In the genomic region with DNA sequence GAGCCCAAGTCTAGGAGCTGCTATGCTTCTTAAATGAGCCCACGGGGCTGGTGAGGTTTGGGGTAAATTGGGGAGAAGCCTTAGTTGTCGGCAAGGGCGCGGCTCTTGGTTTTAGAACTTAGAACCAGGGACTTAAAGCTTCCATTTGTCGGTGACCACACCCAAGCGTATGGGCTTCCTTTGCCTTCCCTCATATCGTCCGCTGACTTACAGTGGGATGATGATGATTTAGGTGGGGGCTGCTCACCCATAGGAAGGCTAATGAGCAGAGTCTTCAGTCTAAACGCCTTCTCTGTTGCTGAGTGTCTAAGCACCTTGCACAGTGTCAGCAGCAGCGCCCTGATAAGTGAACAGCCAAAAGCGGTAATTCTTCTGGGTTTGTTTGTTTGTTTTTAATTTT, we compare ENCODE assay signal across 8 mouse cellular contexts. TPM values are rescaled to one million over a fixed set of nuclear protein-coding genes. Genes with fewer than 3 reads are reported as not detected.
A peak's percentile ranks its signal among the peaks of the same experiment; 100 is the strongest.
DNase-seq lines count a peak whose midpoint lies in the region; ATAC-seq and TF ChIP-seq lines count a peak whose summit lies in the region.

No protein-coding gene starts in this region.

- WGBS in lung, postnatal 0 days: 20% methylated on average over 11 of the region's 11 CpGs
- WGBS in forebrain, embryonic 16.5 days: 13% methylated on average over 11 of the region's 11 CpGs
- WGBS in limb, embryonic 14.5 days: 25% methylated on average over 11 of the region's 11 CpGs
- WGBS in stomach, embryonic 14.5 days: 17% methylated on average over 11 of the region's 11 CpGs

- DNase-seq in lung, postnatal 0 days (ENCODE audit: low spot score): no peak
- DNase-seq in lung, postnatal 36 days: no peak
- no peak for DNase-seq in limb, embryonic 14.5 days (ENCODE audit: low spot score)
- no peak for DNase-seq in spleen, postnatal 4 days (ENCODE audit: low spot score in 2 of 2)
- DNase-seq in left cerebral cortex, postnatal 4 days: no peak
- no peak for DNase-seq in right cerebral cortex, postnatal 36 days (ENCODE audit: low spot score in 2 of 2)

- peaks cover 18% of the 10 kb centered on the region for H3K27me3 ChIP-seq in lung, postnatal 0 days (replicated peaks; ENCODE audit: insufficient read depth, low read length)
- H3K27me3 ChIP-seq in forebrain, embryonic 16.5 days (replicated peaks; ENCODE audit: control insufficient read depth, insufficient read depth, low read length): no peaks in the 10 kb centered on the region
- peaks cover 45% of the 10 kb centered on the region for H3K27me3 ChIP-seq in limb, embryonic 14.5 days (ENCODE audit: control insufficient read depth, insufficient read depth, low read length)
- H3K27me3 ChIP-seq in stomach, embryonic 14.5 days (ENCODE audit: control insufficient read depth, insufficient read depth, low read length): peaks cover 12% of the 10 kb centered on the region; the same call in 1 of the 2 replicates

- intact Hi-C loops in left cerebral cortex, postnatal 4 days (cut with DNase I): loop anchor here (2.0 to 5.0 kb wide), 2 partner anchors 15 to 84 kb away; no protein-coding TSS in a partner anchor

- TF ChIP-seq EP300 in lung, postnatal 0 days (IDR thresholded peaks at IDR 0.05): no peak

- peak overlapping the region; percentile 41; the same call in 1 of the 2 replicates for H3K4me3 ChIP-seq in lung, postnatal 0 days (ENCODE audit: low read depth, low read length)
- peak overlapping the region; percentile 98 for H3K4me3 ChIP-seq in forebrain, embryonic 16.5 days (replicated peaks; ENCODE audit: low read length)
- H3K4me3 ChIP-seq in limb, embryonic 14.5 days (replicated peaks; ENCODE audit: low read length): peak overlapping the region; percentile 52
- H3K4me3 ChIP-seq in stomach, embryonic 14.5 days (ENCODE audit: low read depth, low read length): peak overlapping the region; percentile 46

- H3K36me3 ChIP-seq in lung, postnatal 0 days (ENCODE audit: insufficient read depth, low read length): no peaks in the 10 kb centered on the region
- peaks cover 3% of the 10 kb centered on the region; the same call in 1 of the 2 replicates for H3K36me3 ChIP-seq in forebrain, embryonic 16.5 days (ENCODE audit: control insufficient read depth, insufficient read depth)
- no peaks in the 10 kb centered on the region for H3K36me3 ChIP-seq in limb, embryonic 14.5 days (ENCODE audit: control insufficient read depth, insufficient read depth, low read length)
- no peaks in the 10 kb centered on the region for H3K36me3 ChIP-seq in stomach, embryonic 14.5 days (ENCODE audit: control insufficient read depth, insufficient read depth, low read length)

- no peaks in the 10 kb centered on the region for H3K9me3 ChIP-seq in lung, postnatal 0 days (ENCODE audit: low read length)
- H3K9me3 ChIP-seq in forebrain, embryonic 16.5 days (ENCODE audit: control insufficient read depth, low read length): no peaks in the 10 kb centered on the region
- no peaks in the 10 kb centered on the region for H3K9me3 ChIP-seq in limb, embryonic 14.5 days (ENCODE audit: control insufficient read depth, low read length)
- H3K9me3 ChIP-seq in stomach, embryonic 14.5 days (ENCODE audit: control insufficient read depth, low read depth, low read length): no peaks in the 10 kb centered on the region

- TF ChIP-seq POLR2A in limb, embryonic 14.5 days (IDR thresholded peaks at IDR 0.05; ENCODE audit: borderline replicate concordance, extremely low read depth, insufficient read depth, insufficient read length): no peak

- no peak for ATAC-seq in lung, postnatal 0 days
- ATAC-seq in forebrain, embryonic 16.5 days: no peak
- ATAC-seq in limb, embryonic 14.5 days (ENCODE audit: low FRiP score, low read depth): no peak
- ATAC-seq in stomach, embryonic 14.5 days (ENCODE audit: insufficient number of reproducible peaks, insufficient read depth, low FRiP score, low read depth): no peak

- H3K4me1 ChIP-seq in lung, postnatal 0 days (ENCODE audit: insufficient read depth, low read depth, low read length): peaks cover 10% of the 10 kb centered on the region
- peaks cover 45% of the 10 kb centered on the region for H3K4me1 ChIP-seq in forebrain, embryonic 16.5 days (replicated peaks; ENCODE audit: control insufficient read depth, insufficient read depth, low read length)
- peaks cover 9% of the 10 kb centered on the region for H3K4me1 ChIP-seq in limb, embryonic 14.5 days (ENCODE audit: control insufficient read depth, insufficient read depth, low read length)
- H3K4me1 ChIP-seq in stomach, embryonic 14.5 days (ENCODE audit: control insufficient read depth, insufficient read depth, low read length): peaks cover 12% of the 10 kb centered on the region; the same call in 1 of the 2 replicates

- TF ChIP-seq CTCF in lung, postnatal 0 days (IDR thresholded peaks at IDR 0.05): no peak

- peak overlapping the region; percentile 81 for H3K4me2 ChIP-seq in lung, postnatal 0 days (replicated peaks; ENCODE audit: low read depth, low read length)
- peak overlapping the region; percentile 77 for H3K4me2 ChIP-seq in forebrain, embryonic 16.5 days (ENCODE audit: low read length)
- peak overlapping the region; percentile 88 for H3K4me2 ChIP-seq in limb, embryonic 14.5 days (replicated peaks; ENCODE audit: low read depth, low read length, severe bottlenecking)
- H3K4me2 ChIP-seq in stomach, embryonic 14.5 days (replicated peaks; ENCODE audit: low read depth, low read length): peak overlapping the region; percentile 96

- no peak overlapping the region for H3K9ac ChIP-seq in lung, postnatal 0 days (replicated peaks; ENCODE audit: low read depth)
- H3K9ac ChIP-seq in forebrain, embryonic 16.5 days (replicated peaks; ENCODE audit: low read depth, low read length): peak overlapping the region; percentile 95
- H3K9ac ChIP-seq in limb, embryonic 14.5 days (ENCODE audit: low read depth, low read length, severe bottlenecking): no peak overlapping the region
- H3K9ac ChIP-seq in stomach, embryonic 14.5 days (replicated peaks; ENCODE audit: low read depth, low read length): no peak overlapping the region

- no peak overlapping the region for H3K27ac ChIP-seq in lung, postnatal 0 days (ENCODE audit: low read length)
- peak overlapping the region; percentile 98 for H3K27ac ChIP-seq in forebrain, embryonic 16.5 days (ENCODE audit: low read length)
- no peak overlapping the region for H3K27ac ChIP-seq in limb, embryonic 14.5 days (replicated peaks; ENCODE audit: low read depth, low read length)
- H3K27ac ChIP-seq in stomach, embryonic 14.5 days (ENCODE audit: low read length): no peak overlapping the region

RNA-seq across cellular contexts. Expression of a gene that starts 2.3 kb away (rescaled TPM):
- 1.4 and 1.6 TPM in 2 replicates for polyA plus RNA-seq in lung, postnatal 0 days (2015; fragmentation: Nextera tagmentation; extraction: Ambion mirVana)
- polyA plus RNA-seq in forebrain, embryonic 16.5 days (2015; fragmentation: Nextera tagmentation; extraction: Ambion mirVana): 274 and 278 TPM in 2 replicates
- 9.2 and 9.9 TPM in 2 replicates for polyA plus RNA-seq in limb, embryonic 14.5 days (2012; rRNA removed)
- 4.6 and 5.8 TPM in 2 replicates for polyA plus RNA-seq in limb, embryonic 14.5 days (2014; fragmentation: Nextera tagmentation; extraction: Ambion mirVana)
- 10.3 and 11.0 TPM in 2 replicates for polyA plus RNA-seq in stomach, embryonic 14.5 days (2014; fragmentation: Nextera tagmentation; extraction: Ambion mirVana)
- 100 to 1,000 TPM; 797 to 798 TPM for total RNA-seq in left cerebral cortex, postnatal 4 days (2021)

RNA-seq across cellular contexts. Expression of a gene that starts 47.1 kb away (rescaled TPM):
- polyA plus RNA-seq in lung, postnatal 0 days (2015; fragmentation: Nextera tagmentation; extraction: Ambion mirVana): 24.4 and 25.5 TPM in 2 replicates
- 95.3 and 114 TPM in 2 replicates for polyA plus RNA-seq in forebrain, embryonic 16.5 days (2015; fragmentation: Nextera tagmentation; extraction: Ambion mirVana)
- polyA plus RNA-seq in limb, embryonic 14.5 days (2012; rRNA removed): 206 and 228 TPM in 2 replicates
- 272 and 276 TPM in 2 replicates for polyA plus RNA-seq in limb, embryonic 14.5 days (2014; fragmentation: Nextera tagmentation; extraction: Ambion mirVana)
- polyA plus RNA-seq in stomach, embryonic 14.5 days (2014; fragmentation: Nextera tagmentation; extraction: Ambion mirVana): 264 and 303 TPM in 2 replicates
- 10 to 100 TPM; 13.8 to 14.0 TPM for total RNA-seq in left cerebral cortex, postnatal 4 days (2021)

Comparison
In these comparisons a context has a peak if more than half of its experiments do, and no peak if none do; other contexts are left out.
1. H3K4me3 ChIP-seq: peak in every context shown above with its lines; median percentile 98 in forebrain, embryonic 16.5 days; 52 in limb, embryonic 14.5 days; 46 in stomach, embryonic 14.5 days; 41 in lung, postnatal 0 days.
2. RNA of a gene that starts 2.3 kb away (polyA plus RNA-seq): 274 to 278 TPM in forebrain, embryonic 16.5 days; 10.3 to 11.0 TPM in stomach, embryonic 14.5 days, 4.6 to 9.9 TPM in limb, embryonic 14.5 days and 1.4 to 1.6 TPM in lung, postnatal 0 days; every median in the first group is over 10 times any median in the second.
3. Peak in every context shown above with its lines, with median percentiles within 50 percentile points of each other: H3K4me2 ChIP-seq.